Mouse (Mus musculus): ENCODE data around the gene Ppfibp1.

Ppfibp1 gene

GRCm38 (mm10) chr6:146961832-146962481 lies 73.7 kb downstream of the Ppfibp1 start:
- DNase-seq: peak in 1 of 2 experiments; percentile 53

- no peak for DNase-seq
These were observed 75.3 kb downstream of the Ppfibp1 start for GRCm38 (mm10) chr6:146963396-146964150.

- no peak for DNase-seq
These were observed 77.0 kb downstream of the Ppfibp1 start for GRCm38 (mm10) chr6:146965139-146965772.

GRCm38 (mm10) chr6:146966446-146967019 lies 78.2 kb downstream of the Ppfibp1 start:
- DNase-seq: peak in 1 of 2 experiments; percentile 29

GRCm38 (mm10) chr6:146967836-146968235 lies 79.5 kb downstream of the Ppfibp1 start:
- no peak for DNase-seq

GRCm38 (mm10) chr6:146970811-146971210 lies 82.5 kb downstream of the Ppfibp1 start:
- no peak for DNase-seq

- DNase-seq: no peak
These were observed 83.1 kb downstream of the Ppfibp1 start for GRCm38 (mm10) chr6:146971366-146971765.

- DNase-seq: no peak
These were observed 83.7 kb downstream of the Ppfibp1 start for GRCm38 (mm10) chr6:146972009-146972408.

GRCm38 (mm10) chr6:146972740-146973139 lies 84.5 kb downstream of the Ppfibp1 start:
- no peak for DNase-seq

- no peak for DNase-seq
These were observed 85.1 kb downstream of the Ppfibp1 start for GRCm38 (mm10) chr6:146973406-146973805.

GRCm38 (mm10) chr6:146973830-146974229 lies 85.5 kb downstream of the Ppfibp1 start:
- no peak for DNase-seq

- DNase-seq: no peak
These were observed 88.2 kb downstream of the Ppfibp1 start for GRCm38 (mm10) chr6:146976446-146976845.

GRCm38 (mm10) chr6:146978691-146979114 lies 90.4 kb downstream of the Ppfibp1 start:
- peak; percentile 38 to 54 for DNase-seq

GRCm38 (mm10) chr6:146979115-146979744 lies 90.9 kb downstream of the Ppfibp1 start:
- peak; percentile 56 to 65 for DNase-seq

GRCm38 (mm10) chr6:146979953-146980352 lies 91.7 kb downstream of the Ppfibp1 start:
- DNase-seq: peak; percentile 29 to 66

- no peak for DNase-seq
These were observed 93.1 kb downstream of the Ppfibp1 start for GRCm38 (mm10) chr6:146981249-146981835.

- no peak for DNase-seq
These were observed 96.3 kb downstream of the Ppfibp1 start for GRCm38 (mm10) chr6:146984569-146984968.

- DNase-seq: peak; percentile 60 to 82
These were observed 105.9 kb downstream of the Ppfibp1 start for GRCm38 (mm10) chr6:146994236-146994635.

- DNase-seq: no peak
These were observed 107.1 kb downstream of the Ppfibp1 start for GRCm38 (mm10) chr6:146995391-146995790.

- no peak for DNase-seq
These were observed 107.6 kb downstream of the Ppfibp1 start for GRCm38 (mm10) chr6:146995878-146996277.

GRCm38 (mm10) chr6:146997006-146997405 lies 108.7 kb downstream of the Ppfibp1 start:
- DNase-seq: no peak

GRCm38 (mm10) chr6:146998710-146999109 lies 110.4 kb downstream of the Ppfibp1 start:
- DNase-seq: no peak
